Mouse (Mus musculus): ENCODE data around the gene Sept11. TPM values are rescaled to one million over a fixed set of nuclear protein-coding genes. Genes with fewer than 3 reads are reported as not detected.

Sept11 gene
- polyA plus RNA-seq, 1 experiment from 2014 or later = 224 TPM

DNA sequence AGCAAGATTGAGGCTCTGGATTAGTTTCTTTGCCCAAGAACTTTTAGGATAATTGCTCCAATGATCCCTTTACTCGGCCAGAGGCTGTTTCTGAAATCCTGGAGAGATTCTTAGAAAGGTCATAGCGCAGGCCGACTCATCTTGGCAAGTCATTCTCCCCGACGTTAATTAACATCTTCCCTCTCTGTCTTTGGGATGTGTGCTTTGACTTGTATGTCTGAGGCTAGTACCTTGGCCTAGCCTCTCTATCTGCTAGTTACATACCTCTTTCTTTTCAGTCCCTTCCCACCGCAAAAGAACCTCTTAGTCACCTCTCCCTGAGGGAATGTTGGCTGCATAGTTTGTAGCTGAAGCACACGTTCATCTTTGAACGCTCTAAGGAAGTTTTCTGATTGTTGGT lies 10.4 kb downstream of the Sept11 start:
- H3K36me3 ChIP-seq (ENCODE audit: control insufficient read depth, insufficient read depth, low read length) = peaks cover 4% of the 10 kb centered on the region; the same call in 1 of the 2 replicates

DNA sequence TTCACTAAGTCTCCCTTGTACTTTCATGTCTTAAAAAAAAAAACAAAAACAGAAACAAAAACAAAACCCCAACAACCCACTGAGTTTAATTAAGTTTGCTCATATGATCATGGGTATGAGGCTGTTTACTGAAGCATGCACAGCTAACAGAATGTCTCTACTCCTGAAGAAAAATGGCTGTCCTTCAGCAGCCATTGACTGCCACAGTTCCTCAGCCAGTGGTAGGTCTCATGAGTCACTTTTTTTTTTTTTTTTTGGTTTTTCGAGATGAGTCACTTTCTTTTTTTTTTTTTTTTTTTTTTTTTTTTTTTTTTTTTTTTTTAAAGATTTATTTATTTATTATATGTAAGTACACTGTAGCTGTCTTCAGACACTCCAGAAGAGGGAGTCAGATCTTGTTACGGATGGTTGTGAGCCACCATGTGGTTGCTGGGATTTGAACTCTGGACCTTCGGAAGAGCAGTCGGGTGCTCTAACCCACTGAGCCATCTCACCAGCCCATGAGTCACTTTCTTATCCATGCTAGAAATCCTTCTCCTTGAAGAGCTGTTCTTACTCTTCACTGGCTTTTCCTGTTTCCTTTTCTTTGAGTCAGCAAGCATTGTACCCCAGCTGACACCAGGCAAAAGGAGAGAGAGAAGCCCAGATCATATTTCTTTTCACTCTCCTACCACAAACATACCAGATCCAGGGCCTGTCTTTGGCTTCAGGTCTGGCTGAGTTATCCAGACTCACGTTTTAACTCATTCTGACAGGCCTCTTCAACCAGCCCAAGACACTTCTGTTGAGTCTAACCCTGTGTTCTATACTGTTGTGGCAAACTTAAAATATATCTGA lies 12.0 kb downstream of the Sept11 start:
- Histone ChIP-seq H3K9ac (ENCODE audit: low read depth, low read length) (no peak overlapping the region), H3K4me3 (ENCODE audit: low read length) (no peak overlapping the region), H3K36me3 (ENCODE audit: control insufficient read depth, insufficient read depth, low read length) (peaks cover 4% of the 10 kb centered on the region; the same call in 1 of the 2 replicates), H3K4me2 (replicated peaks; ENCODE audit: low read depth, low read length) (no peak overlapping the region), H3K9me3 (ENCODE audit: control insufficient read depth, low read length) (no peaks in the 10 kb centered on the region), H3K27me3 (ENCODE audit: control insufficient read depth, insufficient read depth, low read length) (no peaks in the 10 kb centered on the region), H3K27ac (ENCODE audit: low read depth, low read length) (no peak overlapping the region), H3K4me1 (ENCODE audit: control insufficient read depth, insufficient read depth, low read length) (peaks cover 30% of the 10 kb centered on the region)
- ATAC-seq (ENCODE audit: low FRiP score, low TSS enrichment) = peak; percentile 38
- 43% methylated on average over 4 of the region's 5 CpGs for WGBS

More for the DNA sequence above, 10.4 kb downstream of the Sept11 start:
- no peak overlapping the region for H3K9ac ChIP-seq (ENCODE audit: low read depth, low read length)
- no peaks in the 10 kb centered on the region for H3K27me3 ChIP-seq (ENCODE audit: control insufficient read depth, insufficient read depth, low read length)
- H3K9me3 ChIP-seq (ENCODE audit: control insufficient read depth, low read length) = no peaks in the 10 kb centered on the region
- no peak overlapping the region for H3K4me3 ChIP-seq (ENCODE audit: low read length)
- H3K27ac ChIP-seq (ENCODE audit: low read depth, low read length) = no peak overlapping the region
- no peak overlapping the region for H3K4me2 ChIP-seq (replicated peaks; ENCODE audit: low read depth, low read length)
- H3K4me1 ChIP-seq (ENCODE audit: control insufficient read depth, insufficient read depth, low read length) = peaks cover 44% of the 10 kb centered on the region
- ATAC-seq (ENCODE audit: low FRiP score, low TSS enrichment) = no peak
- WGBS = 74% methylated on average over 8 of the region's 8 CpGs

DNA sequence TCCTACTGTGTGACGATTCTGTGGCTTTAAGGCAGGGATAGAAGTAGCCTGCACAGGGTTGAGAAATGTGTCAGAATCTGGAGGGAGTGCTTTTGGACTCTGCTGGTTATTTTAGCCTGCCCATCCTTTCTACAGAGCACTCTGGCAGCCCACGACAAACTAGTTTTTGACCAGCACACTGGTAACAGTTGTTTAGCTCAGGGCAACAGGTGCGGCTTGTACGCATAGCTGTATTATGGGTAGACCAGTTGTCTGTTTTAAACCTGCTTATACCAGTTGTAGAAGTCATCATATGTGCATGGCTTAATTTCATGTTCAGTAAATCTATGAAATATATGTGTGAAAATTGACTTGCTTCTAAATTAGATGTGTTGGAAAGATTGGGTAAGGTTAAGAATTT lies 12.8 kb downstream of the Sept11 start:
- ATAC-seq (ENCODE audit: low FRiP score, low TSS enrichment) = no peak
- H3K27ac ChIP-seq (ENCODE audit: low read depth, low read length) = no peak overlapping the region
- H3K9ac ChIP-seq (ENCODE audit: low read depth, low read length) = no peak overlapping the region
- H3K4me1 ChIP-seq (ENCODE audit: control insufficient read depth, insufficient read depth, low read length) = peaks cover 21% of the 10 kb centered on the region
- no peak overlapping the region for H3K4me3 ChIP-seq (ENCODE audit: low read length)
- 91% methylated on average over 4 of the region's 4 CpGs for WGBS
- H3K27me3 ChIP-seq (ENCODE audit: control insufficient read depth, insufficient read depth, low read length) = no peaks in the 10 kb centered on the region
- H3K4me2 ChIP-seq (replicated peaks; ENCODE audit: low read depth, low read length) = no peak overlapping the region
- peaks cover 4% of the 10 kb centered on the region; the same call in 1 of the 2 replicates for H3K36me3 ChIP-seq (ENCODE audit: control insufficient read depth, insufficient read depth, low read length)
- no peaks in the 10 kb centered on the region for H3K9me3 ChIP-seq (ENCODE audit: control insufficient read depth, low read length)

DNA sequence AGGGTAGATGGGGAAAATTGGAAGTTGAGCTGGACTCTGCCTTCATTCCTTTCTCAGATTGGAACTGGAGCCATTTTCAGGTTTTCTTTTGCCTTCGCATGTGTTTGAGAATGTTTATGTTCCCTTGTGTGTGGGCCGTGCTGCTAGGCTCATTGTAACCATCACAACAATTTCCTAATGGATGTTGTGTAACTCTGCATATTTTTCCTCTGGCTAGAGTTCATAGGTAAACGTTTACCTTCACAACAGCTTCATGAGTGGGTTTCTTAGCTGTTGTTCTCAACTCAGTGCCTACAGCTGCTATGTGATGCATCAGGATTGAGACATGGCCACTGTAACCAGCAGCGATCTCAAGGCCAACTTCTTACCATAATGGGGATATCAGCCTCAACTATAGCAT lies 15.5 kb downstream of the Sept11 start:
- H3K4me1 ChIP-seq (ENCODE audit: control insufficient read depth, insufficient read depth, low read length) = peaks cover 10% of the 10 kb centered on the region
- ATAC-seq (ENCODE audit: low FRiP score, low TSS enrichment) = no peak
- no peak overlapping the region for H3K4me3 ChIP-seq (ENCODE audit: low read length)
- no peaks in the 10 kb centered on the region for H3K27me3 ChIP-seq (ENCODE audit: control insufficient read depth, insufficient read depth, low read length)
- no peaks in the 10 kb centered on the region; the same call in 1 of the 2 replicates for H3K36me3 ChIP-seq (ENCODE audit: control insufficient read depth, insufficient read depth, low read length)
- no peak overlapping the region for H3K27ac ChIP-seq (ENCODE audit: low read depth, low read length)
- H3K4me2 ChIP-seq (replicated peaks; ENCODE audit: low read depth, low read length) = no peak overlapping the region
- no peak overlapping the region for H3K9ac ChIP-seq (ENCODE audit: low read depth, low read length)
- 80% methylated on average over 4 of the region's 4 CpGs for WGBS
- no peaks in the 10 kb centered on the region for H3K9me3 ChIP-seq (ENCODE audit: control insufficient read depth, low read length)

DNA sequence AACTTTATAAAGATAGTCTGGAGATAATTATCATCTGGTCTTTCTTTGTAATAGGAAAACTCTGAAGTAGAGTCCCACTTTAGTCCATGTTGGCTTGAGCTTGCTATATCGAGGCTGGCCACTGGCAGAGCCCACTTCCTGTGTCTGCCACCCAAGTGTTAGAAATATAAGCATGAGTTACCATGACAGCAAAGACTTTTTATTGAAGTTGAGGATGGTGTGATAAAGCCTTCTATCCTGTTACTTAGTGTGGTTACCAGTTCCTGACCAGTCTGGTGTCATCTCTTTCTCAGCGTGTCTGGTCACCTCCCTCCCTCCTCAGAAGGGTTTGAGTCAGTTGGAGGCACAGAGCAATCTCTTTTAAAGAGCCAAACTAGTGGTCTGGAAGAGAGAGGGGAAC lies 16.3 kb downstream of the Sept11 start:
- Histone ChIP-seq H3K36me3 (ENCODE audit: control insufficient read depth, insufficient read depth, low read length) (no peaks in the 10 kb centered on the region; the same call in 1 of the 2 replicates), H3K9me3 (ENCODE audit: control insufficient read depth, low read length) (no peaks in the 10 kb centered on the region), H3K4me2 (replicated peaks; ENCODE audit: low read depth, low read length) (no peak overlapping the region), H3K4me1 (ENCODE audit: control insufficient read depth, insufficient read depth, low read length) (peaks cover 13% of the 10 kb centered on the region), H3K27ac (ENCODE audit: low read depth, low read length) (no peak overlapping the region), H3K4me3 (ENCODE audit: low read length) (no peak overlapping the region), H3K9ac (ENCODE audit: low read depth, low read length) (no peak overlapping the region), H3K27me3 (ENCODE audit: control insufficient read depth, insufficient read depth, low read length) (no peaks in the 10 kb centered on the region)
- no peak for ATAC-seq (ENCODE audit: low FRiP score, low TSS enrichment)
- 86% methylated on average over 2 of the region's 2 CpGs for WGBS

DNA sequence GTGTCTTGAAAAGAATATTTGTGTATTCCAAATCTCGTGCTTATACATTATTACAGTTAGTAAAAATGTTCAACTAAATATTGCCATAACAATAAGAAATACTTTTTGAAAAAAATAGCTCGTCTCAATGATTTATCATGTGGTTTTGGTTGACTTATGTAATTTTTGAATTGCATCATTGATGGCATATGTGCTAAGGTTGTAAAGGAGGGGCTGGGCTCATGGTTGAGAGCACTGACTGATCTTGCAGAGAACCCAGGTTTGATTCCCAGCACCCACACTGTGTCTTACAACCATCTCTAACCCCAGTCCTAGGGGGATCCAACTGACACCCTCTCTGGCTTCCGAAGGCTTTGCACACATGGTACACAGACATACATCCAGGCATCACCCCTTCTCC lies 19.1 kb downstream of the Sept11 start:
- Histone ChIP-seq H3K36me3 (ENCODE audit: control insufficient read depth, insufficient read depth, low read length) (no peaks in the 10 kb centered on the region; the same call in 1 of the 2 replicates), H3K9ac (ENCODE audit: low read depth, low read length) (no peak overlapping the region), H3K4me2 (replicated peaks; ENCODE audit: low read depth, low read length) (no peak overlapping the region), H3K9me3 (ENCODE audit: control insufficient read depth, low read length) (no peaks in the 10 kb centered on the region), H3K4me3 (ENCODE audit: low read length) (no peak overlapping the region), H3K27me3 (ENCODE audit: control insufficient read depth, insufficient read depth, low read length) (no peaks in the 10 kb centered on the region), H3K27ac (ENCODE audit: low read depth, low read length) (no peak overlapping the region), H3K4me1 (ENCODE audit: control insufficient read depth, insufficient read depth, low read length) (peaks cover 30% of the 10 kb centered on the region)
- no peak for ATAC-seq (ENCODE audit: low FRiP score, low TSS enrichment)
- 94% methylated on average over 3 of the region's 3 CpGs for WGBS

DNA sequence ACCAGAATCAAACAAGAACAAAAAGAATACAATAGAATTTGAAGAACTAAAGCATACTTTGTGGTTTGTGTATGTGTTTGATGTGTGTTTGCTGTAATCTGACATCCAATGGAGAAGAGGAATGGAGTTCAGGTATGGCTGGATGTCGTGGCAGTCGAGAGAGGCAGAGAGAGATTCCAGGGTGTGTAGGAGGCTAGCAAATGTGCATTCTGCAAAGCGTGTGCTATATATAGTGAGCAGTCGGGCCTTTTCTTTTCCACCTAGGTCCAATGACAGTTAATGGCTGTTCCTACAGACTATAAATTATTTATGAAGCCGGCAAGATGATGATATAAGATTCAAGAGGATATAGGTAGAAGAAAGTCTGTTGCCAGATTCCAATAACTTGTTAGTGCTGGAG lies 20.3 kb downstream of the Sept11 start:
- no peak for ATAC-seq (ENCODE audit: low FRiP score, low TSS enrichment)
- no peaks in the 10 kb centered on the region; the same call in 1 of the 2 replicates for H3K36me3 ChIP-seq (ENCODE audit: control insufficient read depth, insufficient read depth, low read length)
- no peak overlapping the region for H3K27ac ChIP-seq (ENCODE audit: low read depth, low read length)
- peaks cover 40% of the 10 kb centered on the region for H3K4me1 ChIP-seq (ENCODE audit: control insufficient read depth, insufficient read depth, low read length)
- no peak overlapping the region for H3K9ac ChIP-seq (ENCODE audit: low read depth, low read length)
- no peak overlapping the region for H3K4me3 ChIP-seq (ENCODE audit: low read length)
- no peaks in the 10 kb centered on the region for H3K9me3 ChIP-seq (ENCODE audit: control insufficient read depth, low read length)
- H3K27me3 ChIP-seq (ENCODE audit: control insufficient read depth, insufficient read depth, low read length) = no peaks in the 10 kb centered on the region
- H3K4me2 ChIP-seq (replicated peaks; ENCODE audit: low read depth, low read length) = no peak overlapping the region
- WGBS = 75% methylated on average over 5 of the region's 5 CpGs

DNA sequence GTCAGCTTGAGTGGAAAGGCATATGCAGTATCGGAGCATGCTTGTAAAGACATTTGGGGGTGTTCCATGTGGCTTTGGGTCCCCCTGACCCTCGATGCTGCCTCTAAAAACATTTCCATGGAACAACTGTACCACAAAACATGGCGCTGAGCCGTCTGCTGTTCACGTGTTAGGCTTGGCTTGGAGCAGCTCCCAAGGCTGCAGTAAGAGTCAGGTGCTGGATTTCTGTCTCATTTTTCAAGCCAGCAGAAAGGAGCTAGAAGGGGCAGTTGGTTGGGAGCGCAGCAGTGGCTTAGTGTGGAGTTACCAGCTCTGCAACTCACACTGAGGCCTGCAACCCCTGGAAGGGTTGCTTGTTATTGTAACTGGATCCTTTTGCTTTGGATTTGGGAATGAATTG lies 21.3 kb downstream of the Sept11 start:
- peak; percentile 68; the same call in 1 of the 2 replicates for ATAC-seq (ENCODE audit: low FRiP score, low TSS enrichment)
- peaks cover 40% of the 10 kb centered on the region for H3K4me1 ChIP-seq (ENCODE audit: control insufficient read depth, insufficient read depth, low read length)
- no peaks in the 10 kb centered on the region; the same call in 1 of the 2 replicates for H3K36me3 ChIP-seq (ENCODE audit: control insufficient read depth, insufficient read depth, low read length)
- no peak overlapping the region for H3K9ac ChIP-seq (ENCODE audit: low read depth, low read length)
- no peak overlapping the region for H3K4me3 ChIP-seq (ENCODE audit: low read length)
- WGBS = 48% methylated on average over 6 of the region's 6 CpGs
- H3K9me3 ChIP-seq (ENCODE audit: control insufficient read depth, low read length) = no peaks in the 10 kb centered on the region
- no peak overlapping the region for H3K4me2 ChIP-seq (replicated peaks; ENCODE audit: low read depth, low read length)
- peak overlapping the region; percentile 81 for H3K27ac ChIP-seq (ENCODE audit: low read depth, low read length)
- H3K27me3 ChIP-seq (ENCODE audit: control insufficient read depth, insufficient read depth, low read length) = no peaks in the 10 kb centered on the region

DNA sequence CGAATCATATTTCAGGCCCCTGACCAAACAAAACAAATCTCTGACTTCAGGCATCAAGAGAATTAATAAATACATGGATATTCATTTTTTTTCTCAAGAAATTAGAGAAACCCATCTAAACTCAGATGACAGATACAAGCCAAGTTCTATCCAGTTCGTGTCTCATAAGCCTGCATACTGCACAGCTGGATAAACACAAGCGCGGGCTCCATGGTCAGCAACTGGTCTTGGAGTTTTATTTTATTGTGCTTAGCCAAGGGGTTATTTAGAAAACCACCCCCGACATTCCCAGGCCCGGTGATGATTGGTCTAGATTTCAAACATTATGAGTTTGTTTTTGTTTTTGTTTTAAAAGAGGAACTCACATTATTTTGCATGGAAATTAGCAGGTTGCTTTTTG lies 21.8 kb downstream of the Sept11 start:
- ATAC-seq (ENCODE audit: low FRiP score, low TSS enrichment) = peak; percentile 67; the same call in 1 of the 2 replicates
- Histone ChIP-seq H3K36me3 (ENCODE audit: control insufficient read depth, insufficient read depth, low read length) (no peaks in the 10 kb centered on the region; the same call in 1 of the 2 replicates), H3K4me1 (ENCODE audit: control insufficient read depth, insufficient read depth, low read length) (peaks cover 40% of the 10 kb centered on the region), H3K4me3 (ENCODE audit: low read length) (no peak overlapping the region), H3K4me2 (replicated peaks; ENCODE audit: low read depth, low read length) (no peak overlapping the region), H3K27me3 (ENCODE audit: control insufficient read depth, insufficient read depth, low read length) (no peaks in the 10 kb centered on the region), H3K9ac (ENCODE audit: low read depth, low read length) (no peak overlapping the region), H3K9me3 (ENCODE audit: control insufficient read depth, low read length) (no peaks in the 10 kb centered on the region), H3K27ac (ENCODE audit: low read depth, low read length) (peak overlapping the region; percentile 81)
- 29% methylated on average over 6 of the region's 6 CpGs for WGBS

Measured in kidney, embryonic 14.5 days (tissue).